Mouse (Mus musculus): Measurements from ENCODE around the gene Spsb1. TPM values are rescaled to one million over a fixed set of nuclear protein-coding genes. Genes with fewer than 3 reads are reported as not detected.

Gene Spsb1
- total and polyA plus RNA-seq, 2 experiments = 0.91 to 0.92 TPM

DNA sequence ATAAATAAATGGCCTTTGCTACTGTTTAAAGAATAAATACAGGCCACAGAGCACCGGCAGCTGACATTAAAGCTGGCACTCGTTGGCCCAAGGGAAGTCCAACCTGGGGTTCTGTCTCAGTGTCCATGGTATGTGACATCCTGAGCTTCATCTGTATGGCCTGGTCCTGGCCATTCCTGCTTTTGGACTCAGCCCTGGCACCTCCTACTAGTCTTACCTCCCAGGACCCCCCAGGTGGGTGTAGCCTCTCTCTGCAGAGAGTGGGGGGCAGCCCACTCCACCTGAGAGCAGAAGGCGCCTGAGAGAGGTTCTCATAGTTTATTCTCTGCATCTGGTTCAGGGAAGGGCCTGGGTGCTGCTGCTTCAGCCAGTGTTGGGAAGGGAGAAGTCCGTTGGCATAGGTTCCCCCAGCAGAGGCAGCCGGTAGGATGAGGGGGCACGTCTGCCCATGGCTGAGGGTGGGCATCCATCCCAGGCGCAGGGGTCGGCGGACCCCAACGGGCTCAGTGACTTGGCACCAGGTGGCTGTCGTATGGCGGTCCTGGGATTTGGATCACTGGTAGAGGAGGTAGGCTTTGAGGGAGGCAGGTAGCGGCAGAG, 57.1 kb downstream of the Spsb1 start:
- no peaks in the 10 kb centered on the region for H3K36me3 ChIP-seq (ENCODE audit: control insufficient read depth, insufficient read depth, low read length)
- H3K9ac ChIP-seq (ENCODE audit: low read depth, low read length) = no peak overlapping the region
- no peak overlapping the region for H3K4me3 ChIP-seq (ENCODE audit: insufficient read depth, low read depth, low read length)
- TF ChIP-seq CTCF (IDR thresholded peaks at IDR 0.05; ENCODE audit: low read depth, low read length) = no peak
- no peak for TF ChIP-seq POLR2A (IDR thresholded peaks at IDR 0.05; ENCODE audit: extremely low read depth, insufficient read depth, low read length)
- 90% methylated on average over 13 of the region's 13 CpGs for WGBS
- H3K27ac ChIP-seq (replicated peaks; ENCODE audit: insufficient read depth, low read depth, low read length) = no peak overlapping the region
- H3K27me3 ChIP-seq (ENCODE audit: control insufficient read depth, insufficient read depth, low read length) = no peaks in the 10 kb centered on the region
- H3K79me2 ChIP-seq (ENCODE audit: control insufficient read depth, insufficient read depth, low read length) = no peaks in the 10 kb centered on the region
- no peaks in the 10 kb centered on the region for H3K4me1 ChIP-seq (ENCODE audit: control insufficient read depth, insufficient read depth, low read length)
- no peak for DNase-seq (ENCODE audit: extremely low read depth, low read depth, low spot score)

DNA sequence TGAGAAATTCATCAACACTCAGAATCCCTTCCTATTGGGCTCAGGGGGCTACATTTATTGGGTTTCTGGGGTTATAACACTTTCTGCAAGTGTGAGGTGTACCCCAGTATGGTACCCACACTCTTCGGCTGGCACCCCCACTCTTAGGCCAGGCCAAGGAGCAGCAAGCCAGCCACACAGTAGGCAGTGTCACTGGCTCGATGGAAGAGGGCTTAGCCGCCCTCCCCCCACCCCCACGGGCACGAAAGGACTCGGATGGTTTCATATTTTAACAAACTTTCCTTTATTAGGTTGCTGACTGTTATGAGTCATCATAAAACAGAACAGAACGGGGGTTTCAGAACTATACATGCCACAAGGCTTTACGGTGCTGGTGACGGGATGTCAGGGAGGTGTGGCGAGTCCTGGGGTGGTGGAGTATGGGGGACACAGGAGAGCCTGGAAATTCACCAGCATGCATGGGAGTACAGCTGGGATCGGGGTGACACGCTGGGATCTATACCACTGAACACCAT, 58.8 kb downstream of the Spsb1 start:
- Histone ChIP-seq H3K9ac (ENCODE audit: low read depth, low read length) (no peak overlapping the region), H3K27me3 (ENCODE audit: control insufficient read depth, insufficient read depth, low read length) (no peaks in the 10 kb centered on the region), H3K27ac (replicated peaks; ENCODE audit: insufficient read depth, low read depth, low read length) (no peak overlapping the region), H3K36me3 (ENCODE audit: control insufficient read depth, insufficient read depth, low read length) (no peaks in the 10 kb centered on the region), H3K4me3 (ENCODE audit: insufficient read depth, low read depth, low read length) (no peak overlapping the region), H3K79me2 (ENCODE audit: control insufficient read depth, insufficient read depth, low read length) (no peaks in the 10 kb centered on the region), H3K4me1 (ENCODE audit: control insufficient read depth, insufficient read depth, low read length) (no peaks in the 10 kb centered on the region)
- no peak for DNase-seq (ENCODE audit: extremely low read depth, low read depth, low spot score)
- TF ChIP-seq POLR2A (IDR thresholded peaks at IDR 0.05; ENCODE audit: extremely low read depth, insufficient read depth, low read length) (no peak), CTCF (IDR thresholded peaks at IDR 0.05; ENCODE audit: low read depth, low read length) (no peak)
- 85% methylated on average over 12 of the region's 12 CpGs for WGBS

DNA sequence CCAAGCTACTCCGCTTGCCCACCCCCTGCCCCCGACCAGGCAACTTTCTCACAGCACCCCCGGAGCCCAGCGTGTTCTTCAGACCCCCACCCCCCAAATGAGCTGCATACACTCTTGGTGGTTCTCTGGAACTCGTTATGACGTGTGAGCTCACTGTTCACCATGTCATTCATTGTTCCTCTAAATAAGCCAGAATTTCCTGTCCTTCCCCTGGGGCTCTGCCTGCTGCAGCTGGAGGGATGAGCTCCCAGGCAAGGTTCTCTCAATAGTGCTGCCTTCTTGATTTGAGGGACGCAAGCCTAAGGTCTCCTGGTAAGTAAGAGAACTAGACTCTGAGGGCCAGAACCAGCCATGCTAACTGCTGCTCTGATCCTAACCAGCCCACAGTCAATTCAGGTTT, 59.6 kb downstream of the Spsb1 start:
- H3K4me1 ChIP-seq (ENCODE audit: control insufficient read depth, insufficient read depth, low read length) = no peaks in the 10 kb centered on the region
- H3K27me3 ChIP-seq (ENCODE audit: control insufficient read depth, insufficient read depth, low read length) = no peaks in the 10 kb centered on the region
- 84% methylated on average over 7 of the region's 7 CpGs for WGBS
- no peaks in the 10 kb centered on the region for H3K79me2 ChIP-seq (ENCODE audit: control insufficient read depth, insufficient read depth, low read length)
- H3K36me3 ChIP-seq (ENCODE audit: control insufficient read depth, insufficient read depth, low read length) = no peaks in the 10 kb centered on the region
- no peak overlapping the region for H3K27ac ChIP-seq (replicated peaks; ENCODE audit: insufficient read depth, low read depth, low read length)
- H3K9ac ChIP-seq (ENCODE audit: low read depth, low read length) = no peak overlapping the region
- no peak for TF ChIP-seq POLR2A (IDR thresholded peaks at IDR 0.05; ENCODE audit: extremely low read depth, insufficient read depth, low read length)
- no peak for TF ChIP-seq CTCF (IDR thresholded peaks at IDR 0.05; ENCODE audit: low read depth, low read length)
- no peak overlapping the region for H3K4me3 ChIP-seq (ENCODE audit: insufficient read depth, low read depth, low read length)
- DNase-seq (ENCODE audit: extremely low read depth, low read depth, low spot score) = no peak

GRCm38 (mm10) chr4:149894300-149894699, 60.5 kb downstream of the Spsb1 start:
- H3K4me3 ChIP-seq (ENCODE audit: insufficient read depth, low read depth, low read length) = no peak overlapping the region
- no peaks in the 10 kb centered on the region for H3K27me3 ChIP-seq (ENCODE audit: control insufficient read depth, insufficient read depth, low read length)
- 94% methylated on average over 7 of the region's 7 CpGs for WGBS
- H3K4me1 ChIP-seq (ENCODE audit: control insufficient read depth, insufficient read depth, low read length) = peaks cover 2% of the 10 kb centered on the region; the same call in 1 of the 2 replicates
- no peak overlapping the region for H3K27ac ChIP-seq (replicated peaks; ENCODE audit: insufficient read depth, low read depth, low read length)
- no peaks in the 10 kb centered on the region for H3K36me3 ChIP-seq (ENCODE audit: control insufficient read depth, insufficient read depth, low read length)
- H3K79me2 ChIP-seq (ENCODE audit: control insufficient read depth, insufficient read depth, low read length) = no peaks in the 10 kb centered on the region
- TF ChIP-seq CTCF (IDR thresholded peaks at IDR 0.05; ENCODE audit: low read depth, low read length) (no peak), POLR2A (IDR thresholded peaks at IDR 0.05; ENCODE audit: extremely low read depth, insufficient read depth, low read length) (no peak)
- H3K9ac ChIP-seq (ENCODE audit: low read depth, low read length) = no peak overlapping the region
- DNase-seq (ENCODE audit: extremely low read depth, low read depth, low spot score) = no peak

GRCm38 (mm10) chr4:149893611-149894151, 61.2 kb downstream of the Spsb1 start:
- no peak for DNase-seq (ENCODE audit: extremely low read depth, low read depth, low spot score)
- Histone ChIP-seq H3K4me3 (ENCODE audit: insufficient read depth, low read depth, low read length) (no peak overlapping the region), H3K27me3 (ENCODE audit: control insufficient read depth, insufficient read depth, low read length) (no peaks in the 10 kb centered on the region), H3K27ac (replicated peaks; ENCODE audit: insufficient read depth, low read depth, low read length) (no peak overlapping the region), H3K79me2 (ENCODE audit: control insufficient read depth, insufficient read depth, low read length) (no peaks in the 10 kb centered on the region), H3K36me3 (ENCODE audit: control insufficient read depth, insufficient read depth, low read length) (no peaks in the 10 kb centered on the region), H3K9ac (ENCODE audit: low read depth, low read length) (no peak overlapping the region), H3K4me1 (ENCODE audit: control insufficient read depth, insufficient read depth, low read length) (peaks cover 3% of the 10 kb centered on the region; the same call in 1 of the 2 replicates)
- TF ChIP-seq POLR2A (IDR thresholded peaks at IDR 0.05; ENCODE audit: extremely low read depth, insufficient read depth, low read length) (no peak), CTCF (IDR thresholded peaks at IDR 0.05; ENCODE audit: low read depth, low read length) (no peak)
- WGBS = 82% methylated on average over 11 of the region's 11 CpGs

All from liver, adult 2 months (tissue).